Mouse (Mus musculus) CH12.LX (cell line): Measurements from ENCODE around the gene Epop. TPM values are rescaled to one million over a fixed set of nuclear protein-coding genes. Genes with fewer than 3 reads are reported as not detected.
A peak's percentile ranks its signal among the peaks of the same experiment; 100 is the strongest.

Source experiments
- DNase-seq: peaks from one replicate; pipeline ENCODE4 v3.0.0-alpha.2; 2013; ENCODE audit errors: extremely low read depth
- H3K27ac ChIP-seq: 2 replicates; pipeline ENCODE4 v1.5.1; 2012; ENCODE audit warnings: low read depth, mild to moderate bottlenecking, control low read depth, moderate library complexity; ENCODE audit not compliant: insufficient read depth
- H3K27me3 ChIP-seq: replicated peaks from 2 replicates; pipeline ENCODE3; 2012; ENCODE audit warnings: inconsistent platforms
- H3K36me3 ChIP-seq, 2 experiments: replicated peaks in 1 of 2; 2 replicates each; pipeline versions ENCODE3 to v1.6.1; 2012; ENCODE audit warnings: inconsistent platforms in 1 of 2, low read length in 1 of 2, mild to moderate bottlenecking in 1 of 2, mixed read lengths in 1 of 2, moderate library complexity in 1 of 2; ENCODE audit not compliant: control insufficient read depth in 1 of 2, insufficient read depth in 1 of 2
- H3K4me1 ChIP-seq, 2 experiments: 2 replicates each; pipeline ENCODE4 v1.6.1; 2012; ENCODE audit warnings: inconsistent platforms in 1 of 2, moderate library complexity in 1 of 2; ENCODE audit not compliant: insufficient read depth in 2 of 2, control insufficient read depth in 1 of 2
- H3K4me2 ChIP-seq: 2 replicates; pipeline ENCODE4 v1.6.1; 2012; ENCODE audit warnings: low read depth, mild to moderate bottlenecking, control low read depth; ENCODE audit not compliant: poor library complexity, insufficient read depth, severe bottlenecking
- H3K4me3 ChIP-seq, 3 experiments: fragments of 150-350 bp in 1 of 3; sonication (generic) in 1 of 3; replicated peaks in 1 of 3; 2 replicates each; pipeline versions ENCODE3 to v1.5.1; 2011 to 2012; ENCODE audit warnings: low read depth in 2 of 3, low read length in 2 of 3, mild to moderate bottlenecking in 2 of 3, moderate library complexity in 2 of 3, control low read depth in 1 of 3, improper control_type of control experiment in 1 of 3, inconsistent platforms in 1 of 3, mixed read lengths in 1 of 3; ENCODE audit not compliant: poor library complexity in 1 of 3
- H3K79me2 ChIP-seq: replicated peaks from 2 replicates; pipeline ENCODE4 v1.6.1; 2012; ENCODE audit warnings: mild to moderate bottlenecking, moderate library complexity; ENCODE audit not compliant: control insufficient read depth, poor library complexity, insufficient read depth, severe bottlenecking; ENCODE audit errors: extremely low read depth
- H3K9ac ChIP-seq: 2 replicates; pipeline ENCODE4 v1.6.1; 2012; ENCODE audit warnings: low read depth, mild to moderate bottlenecking, control low read depth, moderate library complexity; ENCODE audit not compliant: insufficient read depth
- H3K9me3 ChIP-seq: replicated peaks from 2 replicates; pipeline ENCODE3; 2012; ENCODE audit warnings: low read length, inconsistent platforms, mixed read lengths
- BHLHE40 ChIP-seq: IDR thresholded peaks from 2 replicates; pipeline ENCODE4 v1.6.1; 2011; ENCODE audit warnings: mild to moderate bottlenecking, low read depth, low read length, improper control_type of control experiment
- CHD1 ChIP-seq: IDR thresholded peaks from 2 replicates; pipeline ENCODE4 v1.6.1; 2012; ENCODE audit warnings: low read depth, low read length, improper control_type of control experiment, inconsistent platforms
- CHD2 ChIP-seq: IDR thresholded peaks from 2 replicates; pipeline ENCODE4 v1.6.1; 2011; ENCODE audit warnings: low read length, improper control_type of control experiment
- CTCF ChIP-seq, 2 experiments: IDR thresholded peaks in 1 of 2; conservative IDR thresholded peaks in 1 of 2; 2 replicates each; pipeline ENCODE4 v1.5.1; 2011 to 2012; ENCODE audit warnings: low read depth in 2 of 2, low read length in 2 of 2, improper control_type of control experiment in 1 of 2, inconsistent platforms in 1 of 2, mild to moderate bottlenecking in 1 of 2, moderate library complexity in 1 of 2
- E2F4 ChIP-seq: IDR thresholded peaks from 2 replicates; pipeline ENCODE4 v1.6.1; 2011; ENCODE audit warnings: low read depth, low read length, improper control_type of control experiment; ENCODE audit not compliant: insufficient replicate concordance
- ELF1 ChIP-seq: IDR thresholded peaks from 2 replicates; pipeline ENCODE4 v1.6.1; 2014; ENCODE audit warnings: low read depth, mild to moderate bottlenecking, inconsistent platforms, low read length, improper control_type of control experiment
- EP300 ChIP-seq: IDR thresholded peaks from 2 replicates; pipeline ENCODE4 v1.6.1; 2011; ENCODE audit warnings: low read length, improper control_type of control experiment
- ETS1 ChIP-seq: conservative IDR thresholded peaks from 2 replicates; pipeline ENCODE4 v1.6.1; 2012; ENCODE audit warnings: low read depth, mild to moderate bottlenecking, inconsistent platforms, low read length, improper control_type of control experiment, moderate library complexity
- GABPA ChIP-seq: IDR thresholded peaks from 2 replicates; pipeline ENCODE4 v1.6.1; 2012; ENCODE audit warnings: low read depth, low read length, improper control_type of control experiment, inconsistent platforms; ENCODE audit not compliant: insufficient replicate concordance
- HCFC1 ChIP-seq: IDR thresholded peaks from 2 replicates; pipeline ENCODE4 v1.6.1; 2012; ENCODE audit warnings: low read depth, mild to moderate bottlenecking, inconsistent platforms, low read length, improper control_type of control experiment
- IRF4 ChIP-seq: IDR thresholded peaks from 2 replicates; pipeline ENCODE4 v1.6.1; 2014; ENCODE audit warnings: low read depth, mild to moderate bottlenecking, inconsistent platforms, low read length, improper control_type of control experiment
- JUN ChIP-seq: IDR thresholded peaks from 2 replicates; pipeline ENCODE4 v1.6.1; 2011; ENCODE audit warnings: low read depth, mild to moderate bottlenecking, low read length, improper control_type of control experiment, moderate library complexity; ENCODE audit not compliant: insufficient read depth
- JUND ChIP-seq: conservative IDR thresholded peaks from 2 replicates; pipeline ENCODE4 v1.6.1; 2011; ENCODE audit warnings: low read depth, low read length, improper control_type of control experiment
- KAT2A ChIP-seq: IDR thresholded peaks from 2 replicates; pipeline ENCODE4 v1.6.1; 2012; ENCODE audit warnings: low read length, improper control_type of control experiment, inconsistent platforms; ENCODE audit not compliant: insufficient replicate concordance
- MAFK ChIP-seq: IDR thresholded peaks from 2 replicates; pipeline ENCODE4 v1.6.1; 2011; ENCODE audit warnings: low read length, improper control_type of control experiment; ENCODE audit not compliant: insufficient replicate concordance
- MAX ChIP-seq: IDR thresholded peaks from 2 replicates; pipeline ENCODE4 v1.6.1; 2011; ENCODE audit warnings: low read length, improper control_type of control experiment
- MAZ ChIP-seq: IDR thresholded peaks from 2 replicates; pipeline ENCODE4 v1.6.1; 2012; ENCODE audit warnings: low read depth, mild to moderate bottlenecking, inconsistent platforms, low read length, improper control_type of control experiment, moderate library complexity
- MEF2A ChIP-seq: IDR thresholded peaks from 2 replicates; pipeline ENCODE4 v1.6.1; 2014; ENCODE audit warnings: low read depth, mild to moderate bottlenecking, inconsistent platforms, low read length, improper control_type of control experiment, borderline replicate concordance
- MXI1 ChIP-seq: IDR thresholded peaks from 2 replicates; pipeline ENCODE4 v1.6.1; 2011; ENCODE audit warnings: mild to moderate bottlenecking, low read depth, low read length, improper control_type of control experiment
- MYC ChIP-seq: IDR thresholded peaks from 2 replicates; pipeline ENCODE4 v1.6.1; 2011; ENCODE audit warnings: low read depth, mild to moderate bottlenecking, improper control_type of control experiment, low read length
- NELFE ChIP-seq: IDR thresholded peaks from 2 replicates; pipeline ENCODE4 v1.6.1; 2011; ENCODE audit warnings: low read depth, low read length, improper control_type of control experiment
- NRF1 ChIP-seq: IDR thresholded peaks from 2 replicates; pipeline ENCODE4 v1.6.1; 2014; ENCODE audit warnings: low read depth, mild to moderate bottlenecking, inconsistent platforms, low read length, improper control_type of control experiment, moderate library complexity
- PAX5 ChIP-seq: IDR thresholded peaks from 2 replicates; pipeline ENCODE4 v1.6.1; 2012; ENCODE audit warnings: low read length, inconsistent platforms, mixed read lengths
- POLR2A ChIP-seq: IDR thresholded peaks from 2 replicates; pipeline ENCODE4 v1.6.1; 2011; ENCODE audit warnings: low read depth, mild to moderate bottlenecking, improper control_type of control experiment, low read length
- POLR2AphosphoS2 ChIP-seq: IDR thresholded peaks from 2 replicates; pipeline ENCODE4 v1.6.1; 2011; ENCODE audit warnings: low read depth, low read length, improper control_type of control experiment
- RAD21 ChIP-seq: IDR thresholded peaks from 2 replicates; pipeline ENCODE4 v1.6.1; 2011; ENCODE audit warnings: low read depth, mild to moderate bottlenecking, low read length, improper control_type of control experiment, moderate library complexity
- RCOR1 ChIP-seq: conservative IDR thresholded peaks from 2 replicates; pipeline ENCODE4 v1.6.1; 2012; ENCODE audit warnings: low read depth, mild to moderate bottlenecking, inconsistent platforms, low read length, improper control_type of control experiment
- SIN3A ChIP-seq: IDR thresholded peaks from 2 replicates; pipeline ENCODE4 v1.6.1; 2012; ENCODE audit warnings: low read length, improper control_type of control experiment, inconsistent platforms
- SMC3 ChIP-seq: IDR thresholded peaks from 2 replicates; pipeline ENCODE4 v1.6.1; 2011; ENCODE audit warnings: low read depth, low read length, improper control_type of control experiment
- TBP ChIP-seq: conservative IDR thresholded peaks from 2 replicates; pipeline ENCODE4 v1.6.1; 2011; ENCODE audit warnings: low read depth, low read length, improper control_type of control experiment
- TCF12 ChIP-seq: IDR thresholded peaks from 2 replicates; pipeline ENCODE4 v1.6.1; 2014; ENCODE audit warnings: low read depth, mild to moderate bottlenecking, inconsistent platforms, low read length, improper control_type of control experiment
- UBTF ChIP-seq: IDR thresholded peaks from 2 replicates; pipeline ENCODE4 v1.6.1; 2012; ENCODE audit warnings: low read depth, mild to moderate bottlenecking, inconsistent platforms, low read length, improper control_type of control experiment, moderate library complexity
- USF1 ChIP-seq: IDR thresholded peaks from 2 replicates; pipeline ENCODE4 v1.6.1; 2014; ENCODE audit warnings: low read depth, mild to moderate bottlenecking, inconsistent platforms, low read length, improper control_type of control experiment
- USF2 ChIP-seq: conservative IDR thresholded peaks from 2 replicates; pipeline ENCODE4 v1.6.1; 2011; ENCODE audit warnings: low read depth, low read length, improper control_type of control experiment
- ZC3H11A ChIP-seq: IDR thresholded peaks from 2 replicates; pipeline ENCODE4 v1.6.1; 2012; ENCODE audit warnings: low read depth, mild to moderate bottlenecking, inconsistent platforms, low read length, improper control_type of control experiment
- ZKSCAN1 ChIP-seq: IDR thresholded peaks from 2 replicates; pipeline ENCODE4 v1.6.1; 2012; ENCODE audit warnings: low read depth, inconsistent platforms, low read length, improper control_type of control experiment, borderline replicate concordance
- ZMIZ1 ChIP-seq: IDR thresholded peaks from 2 replicates; pipeline ENCODE4 v1.6.1; 2012; ENCODE audit warnings: low read depth, mild to moderate bottlenecking, inconsistent platforms, low read length, improper control_type of control experiment
- ZNF384 ChIP-seq: IDR thresholded peaks from 2 replicates; pipeline ENCODE4 v1.6.1; 2012; ENCODE audit warnings: low read depth, low read length, improper control_type of control experiment, inconsistent platforms
- dilution Hi-C: fragments of 300-500 bp; cut with MboI; formaldehyde crosslinking; loops from 2 replicates; pipeline ENCODE4 v1.14.3; 2020; ENCODE audit warnings: low sequenced_read_pairs; ENCODE audit not compliant: extremely low pct_unique_long_range_greater_than_20kb, extremely low pct_ligation_motif_present
- in situ Hi-C: fragments of 300-500 bp; cut with MboI; formaldehyde crosslinking; loops from 3 replicates; pipeline ENCODE4 v1.14.3; 2019; ENCODE audit warnings: low sequenced_read_pairs, low pct_ligation_motif_present, low pct_unique_long_range_greater_than_20kb, mixed read lengths
- polyA plus RNA-seq: library from polyadenylated mRNA; unstranded; fragments of >175 nt; gene quantifications from 2 replicates; pipeline ENCODE4 v1.2.1, GENCODE M21; 2012; ENCODE audit warnings: low read depth; ENCODE audit not compliant: insufficient read length
- total RNA-seq, 2 experiments: library from RNA; depleted of rRNA; stranded (reverse); fragments of 300-350 nt in 1 of 2; fragments of >200 nt in 1 of 2; gene quantifications; 2 replicates each; pipeline ENCODE4 v1.2.3; 2012 to 2014

Gene Epop
- total and polyA plus RNA-seq, 3 experiments, result 2.1 to 8.4 (median 4.2) TPM

GRCm38 (mm10) chr11:97618368-97618767, 11.1 kb downstream of the Epop start:
- dilution Hi-C loops (no loop called here), in situ Hi-C loops (no loop called here)
- no peaks in the 10 kb centered on the region for H3K79me2 ChIP-seq
- TF ChIP-seq POLR2AphosphoS2, result no peak
- no peak for TF ChIP-seq TCF12
- TF ChIP-seq CHD2, result no peak
- TF ChIP-seq JUND, result no peak
- TF ChIP-seq USF2, result no peak
- TF ChIP-seq EP300, result no peak
- 0 out of 2 replicates have a peak, but pooled peaks have one; percentile 6 for TF ChIP-seq JUN
- TF ChIP-seq HCFC1, result no peak
- TF ChIP-seq MEF2A, result no peak
- TF ChIP-seq MYC, result 0 out of 2 replicates have a peak, but pooled peaks have one; percentile 21
- TF ChIP-seq NELFE, result no peak
- TF ChIP-seq USF1, result no peak; the same call in 1 of the 2 replicates
- no peak for TF ChIP-seq PAX5
- TF ChIP-seq CTCF (conservative IDR thresholded peaks at IDR 0.05 in 1 of 2, IDR thresholded peaks at IDR 0.05 in 1 of 2; ENCODE audit: low read depth in 2 of 2, low read length in 2 of 2), result no peak
- no peak for TF ChIP-seq ZMIZ1
- no peak for TF ChIP-seq NRF1
- no peak for TF ChIP-seq RCOR1
- TF ChIP-seq SMC3, result no peak
- no peak for TF ChIP-seq E2F4
- peak; percentile 45; the same call in 1 of the 2 replicates for TF ChIP-seq IRF4
- no peak for TF ChIP-seq ZKSCAN1
- TF ChIP-seq POLR2A, result no peak
- no peak for TF ChIP-seq KAT2A
- no peak for TF ChIP-seq ZNF384
- TF ChIP-seq RAD21, result no peak
- TF ChIP-seq MAFK, result peak; percentile 67; the same call in 1 of the 2 replicates
- no peak for TF ChIP-seq GABPA
- no peak for TF ChIP-seq UBTF
- peak; percentile 86 for TF ChIP-seq BHLHE40
- TF ChIP-seq MXI1, result no peak
- 0 out of 2 replicates have a peak, but pooled peaks have one; percentile 30 for TF ChIP-seq MAZ
- TF ChIP-seq SIN3A, result no peak
- no peak for TF ChIP-seq ETS1
- peak; percentile 44 for TF ChIP-seq MAX
- TF ChIP-seq ZC3H11A, result no peak
- no peak for TF ChIP-seq CHD1
- no peak for TF ChIP-seq TBP
- no peak for TF ChIP-seq ELF1
- no peak overlapping the region for H3K27ac ChIP-seq
- peak; percentile 34 for DNase-seq
- no peaks in the 10 kb centered on the region for H3K36me3 ChIP-seq
- no peak overlapping the region for H3K9ac ChIP-seq
- H3K4me3 ChIP-seq, result no peak overlapping the region
- H3K4me2 ChIP-seq, result no peak overlapping the region
- peaks cover 9 to 18% of the 10 kb centered on the region in 2 experiments for H3K4me1 ChIP-seq
- H3K27me3 ChIP-seq, result peaks cover 32% of the 10 kb centered on the region
- peaks cover 3% of the 10 kb centered on the region for H3K9me3 ChIP-seq
